Mouse (Mus musculus) cerebellum, adult 11-12 months (tissue): ENCODE measurements around the gene Mrvi1.

Experiments used
- DNase-seq: peaks from one replicate; pipeline ENCODE4 v3.0.0; 2022

Gene Mrvi1

GRCm38 (mm10) chr7:110876965-110877364 is 105.3 kb downstream of the Mrvi1 start:
- DNase-seq = no peak

- no peak for DNase-seq
Observed at GRCm38 (mm10) chr7:110868807-110869206, 113.5 kb downstream of the Mrvi1 start.

- DNase-seq = no peak
Observed at GRCm38 (mm10) chr7:110867116-110867515, 115.1 kb downstream of the Mrvi1 start.

- no peak for DNase-seq
Observed at GRCm38 (mm10) chr7:110866021-110866420, 116.2 kb downstream of the Mrvi1 start.

- DNase-seq = no peak
Observed at GRCm38 (mm10) chr7:110865570-110865969, 116.7 kb downstream of the Mrvi1 start.

GRCm38 (mm10) chr7:110865038-110865437 is 117.2 kb downstream of the Mrvi1 start:
- DNase-seq = no peak

- DNase-seq = no peak
Observed at GRCm38 (mm10) chr7:110862751-110863289, 119.4 kb downstream of the Mrvi1 start, which contains the start of gene Lyve1. Gene Lyve1 (minus strand): TSS chr7:110863239.

GRCm38 (mm10) chr7:110860129-110860528 is 122.1 kb downstream of the Mrvi1 start:
- DNase-seq = no peak

- no peak for DNase-seq
Observed at GRCm38 (mm10) chr7:110855604-110856003, 126.7 kb downstream of the Mrvi1 start.

- DNase-seq = no peak
Observed at GRCm38 (mm10) chr7:110854927-110855546, 127.2 kb downstream of the Mrvi1 start.

GRCm38 (mm10) chr7:110854519-110854918 is 127.7 kb downstream of the Mrvi1 start:
- no peak for DNase-seq

GRCm38 (mm10) chr7:110853611-110854010 is 128.7 kb downstream of the Mrvi1 start:
- DNase-seq = no peak

- DNase-seq = no peak
Observed at GRCm38 (mm10) chr7:110851541-110852203, 130.6 kb downstream of the Mrvi1 start.

- no peak for DNase-seq
Observed at GRCm38 (mm10) chr7:110848371-110848770, 133.9 kb downstream of the Mrvi1 start.

- no peak for DNase-seq
Observed at GRCm38 (mm10) chr7:110847321-110847720, 134.9 kb downstream of the Mrvi1 start.

GRCm38 (mm10) chr7:110843916-110844874 is 138.1 kb downstream of the Mrvi1 start, which contains the start of gene Rnf141:
Gene Rnf141 (minus strand): TSS chr7:110844457.
- DNase-seq = peak; percentile 89

- no peak for DNase-seq
Observed at GRCm38 (mm10) chr7:110840332-110840731, 141.9 kb downstream of the Mrvi1 start.

- no peak for DNase-seq
Observed at GRCm38 (mm10) chr7:110834522-110834921, 147.7 kb downstream of the Mrvi1 start.

GRCm38 (mm10) chr7:110834018-110834417 is 148.2 kb downstream of the Mrvi1 start:
- no peak for DNase-seq

- DNase-seq = no peak
Observed at GRCm38 (mm10) chr7:110833024-110833423, 149.2 kb downstream of the Mrvi1 start.

- no peak for DNase-seq
Observed at GRCm38 (mm10) chr7:110823995-110824953, 158.0 kb downstream of the Mrvi1 start.

GRCm38 (mm10) chr7:110823593-110823992 is 158.7 kb downstream of the Mrvi1 start:
- no peak for DNase-seq
